Mouse (Mus musculus) heart, adult 2 months (tissue): ENCODE measurements around the gene Thtpa.

ENCODE experiments used
- EP300 ChIP-seq: fragments of 200-500 bp; IDR thresholded peaks from 2 replicates; pipeline ENCODE4 v1.6.1; 2011; ENCODE audit warnings: low read depth, low read length, control low read depth; ENCODE audit not compliant: insufficient read depth
- POLR2A ChIP-seq: fragments of 200-500 bp; IDR thresholded peaks from 2 replicates; pipeline ENCODE4 v1.6.1; 2011; ENCODE audit warnings: mild to moderate bottlenecking, low read depth, low read length, control low read depth; ENCODE audit not compliant: insufficient read depth

GRCm38 (mm10) chr14:55139313-55139712, 44.7 kb downstream of the Thtpa start:
- TF ChIP-seq POLR2A (no peak), EP300 (no peak)
